Mouse (Mus musculus) neural tube, embryonic 13.5 days (tissue): ENCODE data around the gene Btbd35f18. TPM values are rescaled to one million over a fixed set of nuclear protein-coding genes. Genes with fewer than 3 reads are reported as not detected.
"Not testable (repeated sequence)": the region's sequence is repeated elsewhere in the genome, so short reads cannot be mapped to it uniquely, and the experiment has no call there.

Source experiments
- ATAC-seq: fragments of 200-750 bp; cut with Nextera tagmentation; 2 replicates; pipeline ENCODE4 v1.8.0; 2017; ENCODE audit warnings: low read depth, mild to moderate bottlenecking, moderate TSS enrichment, moderate library complexity
- H3K27ac ChIP-seq: fragments of 300-500 bp; sonication (generic); replicated peaks from 2 replicates; pipeline ENCODE4 v1.5.1; 2015; ENCODE audit warnings: moderate library complexity, mild to moderate bottlenecking, inconsistent platforms
- H3K27me3 ChIP-seq: fragments of 300-500 bp; sonication (generic); 2 replicates; pipeline ENCODE4 v1.6.1; 2015; ENCODE audit warnings: mild to moderate bottlenecking, inconsistent platforms
- H3K36me3 ChIP-seq: fragments of 300-500 bp; sonication (generic); 2 replicates; pipeline ENCODE4 v1.6.1; 2015; ENCODE audit warnings: mild to moderate bottlenecking, inconsistent platforms
- H3K4me1 ChIP-seq: fragments of 300-500 bp; sonication (generic); replicated peaks from 2 replicates; pipeline ENCODE4 v1.6.1; 2015; ENCODE audit warnings: inconsistent platforms
- H3K4me2 ChIP-seq: fragments of 300-500 bp; sonication (generic); 2 replicates; pipeline ENCODE4 v1.6.1; 2015; ENCODE audit warnings: inconsistent platforms, mild to moderate bottlenecking, moderate library complexity
- H3K4me3 ChIP-seq: fragments of 300-500 bp; sonication (generic); 2 replicates; pipeline ENCODE4 v1.5.1; 2015; ENCODE audit warnings: mild to moderate bottlenecking, inconsistent platforms
- H3K9ac ChIP-seq: fragments of 300-500 bp; sonication (generic); 2 replicates; pipeline ENCODE4 v1.6.1; 2015; ENCODE audit warnings: moderate library complexity, mild to moderate bottlenecking, inconsistent platforms
- H3K9me3 ChIP-seq: fragments of 300-500 bp; sonication (generic); 2 replicates; pipeline ENCODE4 v1.6.1; 2016; ENCODE audit warnings: inconsistent platforms
- WGBS: fragments of 180-500 bp; shearing (Covaris S2); methylation state at CpG from one replicate; pipeline ENCODE4 v1.1.7; 2015; 5-methylcytosine and 5-hydroxymethylcytosine counted together
- polyA plus RNA-seq: library from polyadenylated mRNA; unstranded; fragments of >200 nt; fragmentation: Nextera tagmentation; extraction: Ambion mirVana; gene quantifications from 2 replicates; pipeline ENCODE4 v1.2.1, GENCODE M21; 2015

Btbd35f18 gene
- not detected in 2 replicates for polyA plus RNA-seq

GRCm38 (mm10) chrX:3699933-3700332 is at the start of gene Btbd35f18:
TSS of gene Btbd35f18 (plus strand) at chrX:3700233.
- not testable (repeated sequence) for H3K27me3 ChIP-seq, H3K4me2 ChIP-seq, H3K9ac ChIP-seq, H3K27ac ChIP-seq, ATAC-seq, H3K4me3 ChIP-seq, H3K9me3 ChIP-seq, H3K36me3 ChIP-seq, H3K4me1 ChIP-seq
- no CpG with 5 or more reads among the region's 3 CpGs for WGBS

Other genes starting within 250 kb of the Btbd35f18 start
- not detected in 2 replicates for gene Btbd35f10, start 52.7 kb downstream of the Btbd35f18 start, polyA plus RNA-seq